Mouse (Mus musculus) embryonic facial prominence, embryonic 12.5 days (tissue): Measurements from ENCODE around the gene Plce1. TPM values are rescaled to one million over a fixed set of nuclear protein-coding genes. Genes with fewer than 3 reads are reported as not detected.

Experiments used
- ATAC-seq: fragments of 200-750 bp; cut with Nextera tagmentation; 2 replicates; pipeline ENCODE4 v1.8.0; 2017; ENCODE audit not compliant: insufficient number of reproducible peaks, insufficient read depth, low FRiP score, low TSS enrichment
- H3K27ac ChIP-seq: fragments of 300-500 bp; sonication (generic); 2 replicates; pipeline ENCODE4 v1.5.1; 2016; ENCODE audit warnings: mild to moderate bottlenecking
- H3K27me3 ChIP-seq: fragments of 300-500 bp; sonication (generic); 2 replicates; pipeline ENCODE4 v1.6.1; 2016; ENCODE audit warnings: mild to moderate bottlenecking, moderate library complexity
- H3K36me3 ChIP-seq: fragments of 300-500 bp; sonication (generic); 2 replicates; pipeline ENCODE4 v1.6.1; 2016; ENCODE audit warnings: mild to moderate bottlenecking
- H3K4me1 ChIP-seq: fragments of 300-500 bp; sonication (generic); 2 replicates; pipeline ENCODE4 v1.6.1; 2016
- H3K4me2 ChIP-seq: fragments of 300-500 bp; sonication (generic); replicated peaks from 2 replicates; pipeline ENCODE4 v1.6.1; 2016; ENCODE audit warnings: mild to moderate bottlenecking, moderate library complexity
- H3K4me3 ChIP-seq: fragments of 300-500 bp; sonication (generic); 2 replicates; pipeline ENCODE4 v1.5.1; 2016; ENCODE audit warnings: mild to moderate bottlenecking
- H3K9ac ChIP-seq: fragments of 300-500 bp; sonication (generic); 2 replicates; pipeline ENCODE4 v1.6.1; 2016; ENCODE audit warnings: mild to moderate bottlenecking, moderate library complexity
- H3K9me3 ChIP-seq: fragments of 300-500 bp; sonication (generic); 2 replicates; pipeline ENCODE4 v1.6.1; 2016; ENCODE audit warnings: mild to moderate bottlenecking, moderate library complexity
- WGBS: fragments of 180-500 bp; shearing (Covaris S2); methylation state at CpG from one replicate; pipeline ENCODE4 v1.1.7; 2016; 5-methylcytosine and 5-hydroxymethylcytosine counted together
- polyA plus RNA-seq: library from polyadenylated mRNA; unstranded; fragments of >200 nt; fragmentation: Nextera tagmentation; extraction: Ambion mirVana; gene quantifications from 2 replicates; pipeline ENCODE4 v1.2.1, GENCODE M21; 2016

Plce1 gene
- polyA plus RNA-seq = 4.7 and 5.7 TPM in 2 replicates

GRCm38 (mm10) chr19:38480731-38481621 lies at the start of gene Plce1:
TSS of gene Plce1 (plus strand) at chr19:38481109.
- Histone ChIP-seq H3K9ac (peak within 1 kb of the TSS; percentile 70), H3K36me3 (no peaks in the 10 kb centered on the region), H3K27me3 (0 out of 2 replicates have a peak, but pooled peaks cover 21% of the 10 kb centered on the region), H3K4me3 (peak within 1 kb of the TSS; percentile 73), H3K9me3 (no peaks in the 10 kb centered on the region), H3K27ac (no peak within 1 kb of the TSS), H3K4me2 (peak within 1 kb of the TSS; percentile 96), H3K4me1 (peaks cover 31% of the 10 kb centered on the region)
- ATAC-seq = peak; percentile 83
- under 1% methylated on average over 84 of the region's 90 CpGs for WGBS

GRCm38 (mm10) chr19:38431326-38431725 lies 49.6 kb upstream of the Plce1 start:
- Histone ChIP-seq H3K36me3 (no peaks in the 10 kb centered on the region), H3K27ac (no peak overlapping the region), H3K4me2 (no peak overlapping the region), H3K9ac (no peak overlapping the region), H3K27me3 (no peaks in the 10 kb centered on the region), H3K4me1 (no peaks in the 10 kb centered on the region), H3K9me3 (0 out of 2 replicates have a peak, but pooled peaks cover 4% of the 10 kb centered on the region), H3K4me3 (no peak overlapping the region)
- WGBS = 74% methylated on average over 7 of the region's 7 CpGs
- no peak for ATAC-seq

DNA sequence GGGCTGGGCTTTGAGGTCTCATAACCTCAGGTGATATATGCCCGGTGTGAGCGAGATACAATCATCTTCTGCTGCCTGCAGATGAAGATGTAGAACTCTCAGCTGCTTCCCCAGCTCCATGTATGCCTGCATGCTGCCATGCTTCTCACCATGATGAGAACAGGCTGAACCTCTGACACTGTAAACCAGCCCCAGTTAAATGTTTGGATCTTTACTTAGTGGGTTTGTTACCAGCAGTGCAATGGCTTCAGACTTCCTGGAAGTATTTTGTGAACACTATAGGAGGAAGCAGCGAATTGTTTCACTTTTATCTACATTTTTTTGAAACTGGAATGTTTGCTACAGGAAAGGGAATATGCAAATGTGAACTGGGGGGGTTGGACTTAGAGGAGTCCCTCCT lies 48.9 kb upstream of the Plce1 start:
- 90% methylated on average over 3 of the region's 3 CpGs for WGBS
- H3K9me3 ChIP-seq = 0 out of 2 replicates have a peak, but pooled peaks cover 4% of the 10 kb centered on the region
- no peak overlapping the region for H3K9ac ChIP-seq
- no peak overlapping the region for H3K4me2 ChIP-seq
- H3K36me3 ChIP-seq = no peaks in the 10 kb centered on the region
- no peaks in the 10 kb centered on the region for H3K27me3 ChIP-seq
- no peak overlapping the region for H3K27ac ChIP-seq
- no peak overlapping the region for H3K4me3 ChIP-seq
- no peak for ATAC-seq
- no peaks in the 10 kb centered on the region for H3K4me1 ChIP-seq

DNA sequence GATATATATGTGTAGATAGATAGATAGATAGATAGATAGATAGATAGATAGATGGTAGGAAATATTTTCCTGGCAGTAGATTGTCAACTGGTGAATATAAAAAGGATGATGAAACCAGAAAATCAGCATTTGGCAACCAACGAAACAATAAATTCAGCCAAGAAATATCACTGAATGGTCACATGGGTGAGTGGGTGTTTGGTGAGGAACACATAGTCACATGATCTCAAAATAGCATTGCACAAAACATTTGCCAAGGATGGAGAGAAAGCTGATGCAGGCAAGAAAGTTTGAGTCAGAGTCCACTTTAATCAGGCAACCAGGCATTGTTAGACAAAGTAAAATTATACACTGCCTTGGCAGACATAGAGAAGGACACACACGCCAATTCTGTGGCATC lies 47.5 kb upstream of the Plce1 start:
- Histone ChIP-seq H3K4me3 (no peak overlapping the region), H3K9ac (no peak overlapping the region), H3K36me3 (no peaks in the 10 kb centered on the region), H3K27me3 (no peaks in the 10 kb centered on the region), H3K4me1 (no peaks in the 10 kb centered on the region), H3K4me2 (no peak overlapping the region), H3K27ac (no peak overlapping the region), H3K9me3 (0 out of 2 replicates have a peak, but pooled peaks cover 4% of the 10 kb centered on the region)
- 90% methylated on average over 2 of the region's 2 CpGs for WGBS
- ATAC-seq = no peak

GRCm38 (mm10) chr19:38435221-38435620 lies 45.7 kb upstream of the Plce1 start:
- no peaks in the 10 kb centered on the region for H3K36me3 ChIP-seq
- H3K4me1 ChIP-seq = no peaks in the 10 kb centered on the region
- no peak overlapping the region for H3K4me3 ChIP-seq
- WGBS = 93% methylated on average over 15 of the region's 15 CpGs
- 0 out of 2 replicates have a peak, but pooled peaks cover 4% of the 10 kb centered on the region for H3K9me3 ChIP-seq
- H3K27ac ChIP-seq = no peak overlapping the region
- H3K4me2 ChIP-seq = no peak overlapping the region
- no peaks in the 10 kb centered on the region for H3K27me3 ChIP-seq
- no peak overlapping the region for H3K9ac ChIP-seq
- no peak for ATAC-seq

GRCm38 (mm10) chr19:38441860-38442259 lies 39.0 kb upstream of the Plce1 start:
- WGBS = 34% methylated on average over 8 of the region's 8 CpGs

DNA sequence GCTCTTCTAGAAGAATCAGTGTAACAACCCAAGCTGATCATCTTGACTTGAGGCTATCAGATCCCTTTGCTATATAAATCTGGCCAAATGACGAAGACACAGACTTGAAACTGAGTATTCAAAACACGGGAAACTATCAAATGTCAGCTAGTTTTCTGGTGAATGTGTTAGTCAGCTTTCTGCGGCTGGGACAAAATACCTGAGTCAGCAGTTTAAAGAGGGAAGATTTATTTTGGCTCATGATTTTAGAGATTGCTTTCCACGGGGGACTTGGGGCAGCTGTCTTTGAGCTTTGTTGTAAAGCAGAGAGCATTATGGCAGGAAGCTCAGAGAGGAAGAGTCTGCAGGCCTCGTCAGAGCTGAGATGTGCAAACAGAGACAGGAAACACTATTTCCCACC lies 35.2 kb upstream of the Plce1 start:
- ATAC-seq = no peak
- Histone ChIP-seq H3K27me3 (no peaks in the 10 kb centered on the region), H3K4me3 (no peak overlapping the region), H3K36me3 (no peaks in the 10 kb centered on the region), H3K9me3 (no peaks in the 10 kb centered on the region), H3K4me2 (no peak overlapping the region), H3K27ac (no peak overlapping the region), H3K4me1 (0 out of 2 replicates have a peak, but pooled peaks cover 3% of the 10 kb centered on the region), H3K9ac (no peak overlapping the region)
- 68% methylated on average over 5 of the region's 5 CpGs for WGBS

More at GRCm38 (mm10) chr19:38441860-38442259, 39.0 kb upstream of the Plce1 start:
- no peaks in the 10 kb centered on the region for H3K36me3 ChIP-seq
- H3K4me2 ChIP-seq = no peak overlapping the region
- H3K4me3 ChIP-seq = no peak overlapping the region
- H3K9ac ChIP-seq = no peak overlapping the region
- no peak overlapping the region for H3K27ac ChIP-seq
- H3K4me1 ChIP-seq = no peaks in the 10 kb centered on the region
- H3K9me3 ChIP-seq = no peaks in the 10 kb centered on the region
- no peak for ATAC-seq
- H3K27me3 ChIP-seq = no peaks in the 10 kb centered on the region

DNA sequence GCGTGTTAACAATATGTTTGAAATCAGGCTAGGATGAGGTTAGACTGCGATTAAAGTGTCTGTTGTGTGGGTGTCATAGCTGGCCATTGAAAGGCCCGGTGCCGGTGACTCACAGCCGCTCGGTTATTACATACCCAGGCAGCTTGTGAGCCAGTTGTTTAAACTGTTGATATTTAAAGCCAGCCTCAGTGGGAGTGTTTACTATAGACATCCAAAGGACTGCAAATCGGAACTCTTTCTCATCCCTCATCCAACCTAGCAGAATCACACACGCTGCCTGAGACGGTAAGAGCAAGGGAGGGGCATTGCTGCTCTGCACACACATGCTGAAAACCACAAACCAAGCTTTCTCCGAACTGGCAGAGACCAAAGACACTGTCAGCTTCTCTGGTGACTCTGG lies 25.7 kb upstream of the Plce1 start:
- ATAC-seq = no peak
- H3K9me3 ChIP-seq = no peaks in the 10 kb centered on the region
- H3K4me1 ChIP-seq = no peaks in the 10 kb centered on the region
- WGBS = 83% methylated on average over 10 of the region's 10 CpGs
- H3K36me3 ChIP-seq = no peaks in the 10 kb centered on the region
- no peak overlapping the region for H3K4me2 ChIP-seq
- H3K9ac ChIP-seq = no peak overlapping the region
- H3K27me3 ChIP-seq = no peaks in the 10 kb centered on the region
- H3K4me3 ChIP-seq = no peak overlapping the region
- H3K27ac ChIP-seq = no peak overlapping the region

DNA sequence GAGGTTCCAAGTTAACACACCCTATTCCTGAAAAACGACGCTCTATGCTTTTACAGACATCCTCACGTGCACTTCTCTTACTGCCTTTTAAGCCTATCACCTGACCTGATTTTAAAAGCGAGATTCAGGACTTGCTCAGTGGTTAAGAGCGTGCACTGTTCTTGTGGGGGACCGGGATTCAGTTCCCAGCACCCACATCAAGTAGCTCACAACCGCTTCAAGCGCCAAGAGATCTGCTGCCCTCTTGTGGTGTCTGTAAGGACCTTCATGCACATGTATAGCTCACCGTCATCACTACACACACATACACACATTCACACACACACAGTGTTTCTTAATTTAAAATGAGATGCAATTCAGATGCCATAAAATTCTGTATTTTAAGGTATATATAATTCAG lies 21.9 kb upstream of the Plce1 start:
- Histone ChIP-seq H3K9me3 (no peaks in the 10 kb centered on the region), H3K36me3 (no peaks in the 10 kb centered on the region), H3K27me3 (no peaks in the 10 kb centered on the region), H3K4me1 (no peaks in the 10 kb centered on the region), H3K4me3 (no peak overlapping the region), H3K27ac (no peak overlapping the region), H3K9ac (no peak overlapping the region), H3K4me2 (no peak overlapping the region)
- 93% methylated on average over 9 of the region's 9 CpGs for WGBS
- no peak for ATAC-seq

GRCm38 (mm10) chr19:38460696-38461095 lies 20.2 kb upstream of the Plce1 start:
- ATAC-seq = no peak
- Histone ChIP-seq H3K4me3 (no peak overlapping the region), H3K4me1 (no peaks in the 10 kb centered on the region), H3K9me3 (no peaks in the 10 kb centered on the region), H3K36me3 (no peaks in the 10 kb centered on the region), H3K9ac (no peak overlapping the region), H3K4me2 (no peak overlapping the region), H3K27ac (no peak overlapping the region), H3K27me3 (no peaks in the 10 kb centered on the region)
- WGBS = 38% methylated on average over 4 of the region's 4 CpGs

DNA sequence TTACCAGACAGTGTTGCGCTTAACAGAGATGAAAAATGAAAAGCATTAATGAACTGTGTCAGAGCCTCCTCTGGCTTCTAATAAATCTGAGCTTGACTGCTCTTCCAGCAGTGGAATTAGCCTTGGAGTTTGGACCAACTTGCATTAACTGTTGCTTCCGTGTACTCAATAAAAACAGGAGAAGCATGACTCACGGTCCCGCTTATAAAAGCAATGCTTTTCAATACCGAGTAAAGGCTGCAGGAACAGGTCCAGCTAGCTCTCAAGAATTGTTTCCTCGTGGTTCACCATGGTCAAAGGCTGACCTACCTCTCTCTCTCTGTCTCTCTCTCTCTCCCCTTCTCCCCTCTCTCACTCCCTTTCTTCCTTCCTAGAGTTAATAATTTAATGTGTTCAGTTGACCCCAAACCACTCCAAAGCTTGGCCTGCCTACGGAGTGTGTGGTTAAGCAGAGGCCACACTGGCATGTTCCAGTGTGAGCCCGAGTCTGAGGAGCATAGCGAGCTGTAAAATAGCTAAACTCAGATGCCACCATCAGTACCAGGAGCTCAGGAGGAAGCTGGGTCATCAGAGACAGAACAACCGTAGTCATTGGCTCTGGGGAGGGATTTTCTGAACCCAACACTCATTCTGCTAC lies 10.5 kb upstream of the Plce1 start:
- no peak for ATAC-seq

DNA sequence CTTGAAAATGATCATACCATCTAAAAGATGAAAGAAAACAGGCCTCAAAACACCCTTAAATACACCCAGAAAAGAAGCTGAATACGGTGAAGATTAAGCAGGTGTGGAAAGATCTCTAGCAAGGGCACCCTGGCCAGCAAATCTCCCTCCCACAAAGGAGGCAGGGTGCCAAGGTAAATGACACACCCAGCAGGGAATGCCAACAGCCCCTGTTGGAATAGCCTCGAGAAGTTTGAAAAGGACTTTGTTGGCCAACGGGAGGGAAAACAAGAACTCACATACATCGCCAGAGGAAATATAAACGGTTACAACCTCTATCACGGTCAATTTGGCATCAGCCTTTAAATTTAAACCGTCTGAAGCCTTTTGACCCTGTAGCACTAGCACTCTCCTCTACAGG lies 5.5 kb upstream of the Plce1 start:
- WGBS = 47% methylated on average over 7 of the region's 7 CpGs

More for the DNA sequence above, 10.5 kb upstream of the Plce1 start:
- WGBS = 79% methylated on average over 10 of the region's 10 CpGs
- H3K36me3 ChIP-seq = no peaks in the 10 kb centered on the region
- H3K27ac ChIP-seq = no peak overlapping the region
- no peak overlapping the region for H3K4me2 ChIP-seq
- H3K9ac ChIP-seq = no peak overlapping the region
- no peaks in the 10 kb centered on the region for H3K27me3 ChIP-seq
- H3K9me3 ChIP-seq = no peaks in the 10 kb centered on the region
- H3K4me3 ChIP-seq = no peak overlapping the region
- no peaks in the 10 kb centered on the region for H3K4me1 ChIP-seq

More for the DNA sequence above, 5.5 kb upstream of the Plce1 start:
- no peak for ATAC-seq
- Histone ChIP-seq H3K36me3 (no peaks in the 10 kb centered on the region), H3K9me3 (no peaks in the 10 kb centered on the region), H3K27me3 (0 out of 2 replicates have a peak, but pooled peaks cover 13% of the 10 kb centered on the region), H3K4me2 (no peak overlapping the region), H3K4me1 (peaks cover 12% of the 10 kb centered on the region), H3K9ac (no peak overlapping the region), H3K4me3 (no peak overlapping the region), H3K27ac (no peak overlapping the region)
